Mouse (Mus musculus): ENCODE measurements around the gene Itsn1.

Itsn1 gene

DNA sequence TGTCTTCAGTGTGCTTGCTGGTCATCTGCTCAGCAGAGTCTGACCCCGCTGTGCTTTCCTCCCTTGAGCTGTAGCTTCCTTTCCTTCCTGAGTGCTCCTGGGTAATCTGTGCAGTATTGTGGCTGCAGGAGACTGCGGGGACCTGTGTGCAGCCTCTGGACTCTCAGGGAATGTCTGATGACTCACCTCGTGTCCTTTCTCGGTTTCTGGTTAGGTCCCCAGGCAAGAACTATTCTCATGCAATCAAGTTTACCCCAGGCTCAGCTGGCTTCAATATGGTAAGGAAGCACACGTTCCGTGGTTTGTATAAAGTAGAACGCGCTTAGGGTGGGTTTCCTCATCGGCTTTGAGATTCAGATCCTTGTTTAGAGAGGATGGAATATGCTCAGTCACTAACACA, 82.8 kb downstream of the Itsn1 start:
- DNase-seq (ENCODE audit: low read depth), result no peak

DNA sequence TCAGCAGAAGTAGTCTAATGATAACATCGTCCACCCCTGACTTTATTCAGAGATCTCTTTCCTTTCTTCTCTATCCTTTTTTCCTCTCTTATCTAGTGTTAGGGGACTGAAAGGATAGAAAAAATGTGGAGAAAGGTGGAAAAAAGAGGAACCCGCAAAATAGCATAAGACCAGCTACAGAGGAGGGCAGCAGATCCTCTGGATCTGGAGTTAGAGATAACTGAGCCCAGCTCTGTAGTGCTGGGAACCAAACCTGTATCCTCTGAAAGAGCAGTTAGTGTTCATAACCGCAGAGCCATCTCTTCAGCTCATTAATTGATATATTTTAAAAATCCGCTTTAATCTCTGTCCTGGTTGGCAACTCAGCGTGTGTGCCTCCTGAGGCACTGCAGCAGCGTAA, 84.5 kb downstream of the Itsn1 start:
- no peak for DNase-seq (ENCODE audit: low read depth)

DNA sequence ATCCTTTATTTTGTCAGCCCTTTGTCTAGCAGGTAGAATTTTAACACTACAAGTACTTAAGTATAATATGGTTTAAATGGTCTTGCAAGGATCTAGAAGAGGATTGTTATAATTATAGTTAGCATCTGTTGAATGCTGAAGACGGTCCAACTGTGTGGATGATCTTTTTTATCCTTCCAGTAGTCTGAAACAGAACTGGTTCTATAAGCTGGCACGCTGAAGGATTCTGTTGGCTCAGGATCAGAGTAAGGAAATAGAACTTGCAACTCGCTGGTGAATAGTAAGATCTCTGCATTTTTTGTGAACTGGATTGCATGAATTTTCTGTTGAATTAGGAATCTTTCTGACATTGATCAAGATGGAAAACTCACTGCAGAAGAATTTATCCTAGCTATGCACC, 86.0 kb downstream of the Itsn1 start:
- DNase-seq (ENCODE audit: low read depth), result no peak

DNA sequence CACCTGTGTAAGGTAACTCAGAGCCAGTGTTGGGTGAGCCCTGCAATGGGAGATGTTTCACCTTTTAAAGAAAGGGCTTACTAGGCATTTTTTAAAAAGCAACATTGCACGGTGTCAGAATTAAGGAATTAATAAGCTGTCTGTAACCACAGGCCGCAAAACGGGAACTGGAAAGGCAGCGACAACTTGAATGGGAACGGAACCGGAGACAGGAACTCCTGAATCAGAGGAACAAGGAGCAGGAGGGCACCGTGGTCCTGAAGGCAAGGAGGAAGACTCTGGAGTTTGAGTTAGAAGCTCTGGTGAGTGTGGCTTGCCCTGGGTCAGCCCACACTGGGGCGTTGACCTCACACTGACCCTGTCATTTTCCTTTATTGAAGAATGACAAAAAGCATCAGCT, 91.2 kb downstream of the Itsn1 start:
- DNase-seq (ENCODE audit: low read depth), result no peak

DNA sequence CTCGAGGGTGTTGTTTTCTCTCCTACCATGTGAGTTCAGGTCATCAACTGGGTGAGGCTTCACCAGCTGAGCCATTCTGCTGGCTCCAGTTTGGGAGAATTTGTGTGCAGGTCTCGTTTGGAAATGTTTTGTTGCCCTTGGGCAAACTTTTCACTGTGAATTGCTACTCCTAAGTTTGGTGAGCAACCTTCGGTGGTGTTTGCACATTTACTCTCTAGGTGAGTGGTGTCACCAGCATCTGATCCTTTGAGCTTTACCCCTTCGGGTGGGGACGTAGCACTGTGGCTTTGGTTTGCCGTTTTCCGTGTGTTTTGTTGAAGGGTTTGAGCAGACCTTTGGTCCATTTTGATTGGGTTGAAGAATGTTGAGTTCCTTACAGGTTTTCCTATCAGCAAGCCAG, 93.2 kb downstream of the Itsn1 start:
- DNase-seq (ENCODE audit: low read depth), result no peak

DNA sequence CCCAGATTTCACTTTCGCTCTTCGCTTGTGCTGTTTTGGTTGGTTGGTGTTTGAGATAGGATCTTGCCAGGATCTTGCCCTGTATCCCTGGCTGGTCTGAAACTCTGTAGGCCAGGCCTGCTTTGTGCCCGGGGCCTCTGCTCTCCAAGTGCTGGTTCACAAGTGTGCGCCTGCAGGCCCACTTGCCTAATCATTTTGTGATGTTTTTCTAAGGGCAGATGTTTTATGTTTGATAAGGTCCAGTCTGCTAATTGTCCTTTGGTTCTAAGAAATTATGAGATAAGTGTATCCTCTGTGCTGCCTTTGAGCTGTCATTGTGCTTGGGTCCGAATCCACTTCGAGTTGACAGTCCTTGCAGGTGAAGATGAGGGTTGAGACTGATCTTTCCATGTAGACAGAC, 93.7 kb downstream of the Itsn1 start:
- DNase-seq (ENCODE audit: low read depth), result no peak

DNA sequence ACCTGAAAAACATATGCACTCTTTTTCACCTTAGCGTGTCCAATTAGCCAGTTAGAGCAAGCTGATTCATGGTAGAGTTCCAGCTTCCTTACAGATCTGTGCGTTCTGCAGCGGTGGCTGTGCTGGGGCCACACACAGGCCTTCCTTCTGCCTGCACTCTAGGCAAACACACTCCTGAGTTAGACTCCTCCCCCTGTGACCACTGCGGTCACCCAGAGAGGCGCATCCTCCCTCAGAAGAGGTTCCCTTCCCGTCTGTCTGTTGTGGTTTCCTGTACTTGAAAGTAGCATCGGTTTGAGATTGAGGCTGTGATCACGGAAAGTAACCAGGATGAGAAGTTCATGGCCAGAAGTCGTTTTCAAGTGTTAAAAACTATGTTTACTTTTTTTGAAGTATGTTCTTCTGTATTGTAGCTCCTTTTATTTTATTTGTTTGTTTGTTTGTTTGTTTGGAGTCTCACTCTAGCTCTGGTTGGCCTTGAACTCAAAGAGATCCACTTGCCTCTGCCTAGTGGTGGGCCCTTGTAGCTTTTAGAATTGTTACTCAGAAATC, 96.8 kb downstream of the Itsn1 start:
- DNase-seq (ENCODE audit: low read depth), result peak; percentile 91

DNA sequence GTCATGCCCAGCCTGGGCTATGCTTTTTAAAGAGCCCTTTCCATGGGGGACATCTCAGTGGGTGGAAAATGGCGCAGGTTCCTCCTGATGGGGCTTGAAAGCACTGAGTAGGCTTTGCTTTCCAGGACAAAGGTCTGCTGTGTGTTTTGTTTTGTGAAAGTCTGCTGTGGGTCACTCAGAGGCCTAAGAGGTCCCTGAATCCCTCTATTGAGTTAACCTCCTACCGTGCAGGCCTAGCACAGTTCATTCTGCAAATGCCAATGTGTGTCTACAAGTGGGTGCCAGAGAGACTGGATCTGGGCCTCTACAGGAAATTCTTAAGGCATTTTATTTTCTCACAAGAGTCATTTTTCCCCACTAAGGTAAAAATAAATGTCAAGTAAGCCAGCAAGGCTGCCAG, 97.8 kb downstream of the Itsn1 start:
- no peak for DNase-seq (ENCODE audit: low read depth)

DNA sequence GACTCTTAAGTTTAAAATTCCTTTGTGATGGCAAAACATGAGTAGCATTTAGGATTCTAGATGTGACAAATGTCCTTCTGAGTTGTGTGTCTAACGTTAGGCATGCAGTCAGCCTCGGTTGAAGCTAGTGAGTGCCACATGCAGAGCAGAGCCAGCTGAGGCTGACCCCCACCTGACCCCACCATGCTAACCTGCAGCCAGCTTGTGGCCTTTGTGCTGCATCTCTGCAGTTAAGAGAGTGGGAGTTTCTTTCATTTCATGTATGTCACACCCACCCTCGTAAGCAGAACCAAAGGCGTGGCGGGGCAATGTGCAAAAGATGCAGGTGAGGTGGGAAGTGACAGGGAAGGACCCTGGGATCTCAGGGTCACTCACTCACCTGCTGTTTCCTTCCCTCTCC, 98.4 kb downstream of the Itsn1 start:
- peak; percentile 5 for DNase-seq (ENCODE audit: low read depth)

DNA sequence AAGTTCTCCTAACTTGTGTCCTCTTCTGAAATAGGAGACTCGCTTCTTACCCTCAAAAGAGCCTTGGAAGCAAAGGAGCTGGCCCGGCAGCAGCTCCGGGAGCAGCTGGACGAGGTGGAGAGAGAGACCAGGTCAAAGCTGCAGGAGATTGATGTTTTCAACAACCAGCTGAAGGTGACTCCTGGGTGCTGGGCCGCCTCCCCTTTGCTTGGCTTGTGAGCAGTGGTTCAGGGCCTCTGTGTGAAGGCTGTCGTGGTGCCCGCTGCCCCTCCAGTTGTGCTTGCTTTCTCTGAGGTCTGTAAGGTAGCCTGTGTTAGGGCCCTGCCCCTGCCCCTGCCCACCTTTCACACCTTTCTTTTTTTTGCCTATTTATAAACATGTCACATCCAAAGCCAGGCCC, 99.1 kb downstream of the Itsn1 start:
- no peak for DNase-seq (ENCODE audit: low read depth)

DNA sequence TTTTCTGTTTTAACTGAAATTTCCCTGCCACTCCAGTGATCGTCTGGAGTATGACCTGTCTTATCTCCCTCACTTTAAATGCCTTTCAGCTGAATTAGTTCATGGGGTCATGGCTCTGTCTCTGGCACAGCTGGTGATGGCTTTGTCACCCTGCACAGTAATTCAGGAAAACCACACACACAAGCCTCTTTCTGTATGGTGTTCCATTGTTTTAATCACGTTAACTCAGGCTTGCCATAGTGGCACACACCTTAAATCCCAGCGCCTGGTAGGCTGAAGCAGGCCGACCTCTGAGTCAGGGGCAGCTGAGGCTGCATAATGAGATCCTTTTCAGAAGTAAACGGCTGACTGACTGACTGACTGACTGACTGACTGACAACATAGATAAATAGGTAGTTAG, 99.5 kb downstream of the Itsn1 start:
- no peak for DNase-seq (ENCODE audit: low read depth)

DNA sequence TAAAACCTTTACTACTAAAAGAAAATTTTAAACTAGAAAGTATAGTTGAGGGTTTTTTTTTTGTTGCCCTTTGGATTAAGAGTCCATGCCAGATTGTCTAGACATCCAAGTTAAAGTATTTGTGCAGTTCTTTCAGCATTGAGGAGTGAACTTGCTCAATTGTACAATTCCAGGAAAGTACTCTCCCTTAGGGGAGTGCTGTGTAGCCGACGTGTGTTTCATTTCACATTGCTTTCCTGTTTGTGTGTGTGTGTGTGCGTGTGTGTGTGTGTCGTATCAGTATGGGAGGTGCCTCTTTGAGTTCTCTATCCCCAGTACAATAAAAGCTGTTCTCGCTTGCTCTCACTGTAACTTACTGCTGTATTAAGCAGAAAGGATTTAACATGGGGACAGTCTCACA, 100.0 kb downstream of the Itsn1 start:
- no peak for DNase-seq (ENCODE audit: low read depth)

DNA sequence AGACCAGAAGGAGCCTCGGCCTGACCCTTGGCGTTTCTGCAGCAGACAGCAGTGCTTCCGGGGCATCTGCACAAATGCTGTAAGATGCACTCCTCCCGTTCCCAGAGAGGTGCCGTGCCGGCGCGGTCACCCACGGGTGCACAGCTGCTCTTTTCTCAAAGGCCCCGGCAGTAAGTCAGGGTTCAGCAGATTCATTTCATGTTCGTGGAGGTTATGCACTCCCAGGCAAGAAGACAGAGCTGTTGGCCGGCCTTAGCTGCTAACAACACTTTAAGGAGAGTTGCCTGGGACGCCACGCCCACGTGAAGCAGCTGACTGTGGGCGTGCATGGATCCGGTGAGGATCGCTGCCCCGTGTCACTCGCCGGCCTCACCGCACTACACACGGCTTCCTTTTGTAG, 101.2 kb downstream of the Itsn1 start:
- DNase-seq (ENCODE audit: low read depth), result no peak

DNA sequence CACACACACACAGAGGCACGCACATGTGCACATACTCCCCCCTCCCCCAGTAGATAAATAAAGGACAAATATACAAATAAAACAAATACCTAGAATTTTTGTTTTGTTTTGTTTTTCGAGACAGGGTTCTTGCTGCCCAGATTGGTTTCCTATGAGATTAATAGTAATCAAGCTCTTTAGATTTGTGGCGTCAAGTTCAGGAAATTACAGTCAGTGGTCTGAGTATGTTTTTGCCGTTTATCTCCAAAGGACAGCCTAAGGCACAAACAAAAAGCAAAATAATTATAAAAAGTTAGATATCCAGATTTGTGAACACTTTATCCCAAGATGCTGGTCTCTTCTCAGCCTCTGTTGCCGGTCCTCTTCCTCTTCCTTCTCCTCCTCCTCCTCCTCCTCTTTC, 104.0 kb downstream of the Itsn1 start:
- no peak for DNase-seq (ENCODE audit: low read depth)

DNA sequence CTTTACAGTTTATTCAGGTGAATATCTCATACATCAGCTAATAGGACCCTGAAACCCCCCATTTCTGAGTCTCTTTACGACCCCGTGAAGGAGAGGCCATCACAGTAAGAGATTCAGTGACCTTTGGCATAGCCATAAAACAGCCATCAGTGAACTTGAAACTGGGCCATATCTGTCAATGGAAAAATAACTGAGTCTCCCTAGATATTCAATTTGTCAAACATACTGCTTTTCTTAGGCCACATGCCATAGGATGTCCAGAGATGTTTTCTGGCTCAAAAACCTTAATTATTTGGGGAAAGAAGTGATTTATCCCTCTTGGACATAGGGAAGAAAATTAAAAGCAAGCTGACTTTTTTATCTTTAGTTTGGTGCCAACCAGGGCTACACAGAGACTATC, 104.5 kb downstream of the Itsn1 start:
- DNase-seq (ENCODE audit: low read depth), result no peak

DNA sequence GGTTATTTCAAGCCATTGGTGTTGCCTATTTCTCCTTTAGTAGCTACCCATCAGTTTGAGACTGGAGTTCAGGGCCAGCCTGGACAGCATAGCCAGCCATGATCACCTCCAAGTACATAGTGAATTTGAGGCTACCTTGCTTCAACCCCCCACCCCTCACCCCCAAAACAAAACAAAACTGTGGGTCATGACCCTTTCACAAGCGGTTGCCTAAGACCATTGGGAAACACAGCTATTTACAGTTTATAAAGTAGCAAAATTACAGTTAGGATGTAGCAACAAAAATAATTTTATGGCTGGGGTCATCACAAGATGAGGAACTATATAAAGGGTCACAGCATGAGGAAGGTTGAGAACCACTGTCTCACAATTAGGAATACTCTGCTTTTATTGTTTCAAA, 104.9 kb downstream of the Itsn1 start:
- DNase-seq (ENCODE audit: low read depth), result no peak

DNA sequence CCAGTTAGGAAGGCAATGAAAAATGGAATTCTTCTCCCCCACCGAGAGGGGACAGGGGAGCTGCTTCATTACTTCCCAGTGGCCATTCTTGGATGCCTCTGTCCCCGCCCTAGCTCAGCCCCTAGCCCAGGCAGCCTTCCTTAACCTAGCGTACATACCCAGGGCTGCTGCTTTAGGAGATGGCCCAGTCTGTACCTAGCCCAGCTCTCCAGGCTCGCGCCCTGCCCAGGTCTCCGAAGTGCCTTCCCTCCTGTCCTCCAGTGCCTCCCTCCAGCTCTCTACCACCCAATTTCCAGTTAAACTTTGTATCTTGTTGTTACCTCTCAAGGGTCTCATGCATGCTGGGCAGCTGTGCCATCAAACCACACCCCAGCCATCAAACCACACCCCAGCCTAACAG, 106.7 kb downstream of the Itsn1 start:
- no peak for DNase-seq (ENCODE audit: low read depth)

DNA sequence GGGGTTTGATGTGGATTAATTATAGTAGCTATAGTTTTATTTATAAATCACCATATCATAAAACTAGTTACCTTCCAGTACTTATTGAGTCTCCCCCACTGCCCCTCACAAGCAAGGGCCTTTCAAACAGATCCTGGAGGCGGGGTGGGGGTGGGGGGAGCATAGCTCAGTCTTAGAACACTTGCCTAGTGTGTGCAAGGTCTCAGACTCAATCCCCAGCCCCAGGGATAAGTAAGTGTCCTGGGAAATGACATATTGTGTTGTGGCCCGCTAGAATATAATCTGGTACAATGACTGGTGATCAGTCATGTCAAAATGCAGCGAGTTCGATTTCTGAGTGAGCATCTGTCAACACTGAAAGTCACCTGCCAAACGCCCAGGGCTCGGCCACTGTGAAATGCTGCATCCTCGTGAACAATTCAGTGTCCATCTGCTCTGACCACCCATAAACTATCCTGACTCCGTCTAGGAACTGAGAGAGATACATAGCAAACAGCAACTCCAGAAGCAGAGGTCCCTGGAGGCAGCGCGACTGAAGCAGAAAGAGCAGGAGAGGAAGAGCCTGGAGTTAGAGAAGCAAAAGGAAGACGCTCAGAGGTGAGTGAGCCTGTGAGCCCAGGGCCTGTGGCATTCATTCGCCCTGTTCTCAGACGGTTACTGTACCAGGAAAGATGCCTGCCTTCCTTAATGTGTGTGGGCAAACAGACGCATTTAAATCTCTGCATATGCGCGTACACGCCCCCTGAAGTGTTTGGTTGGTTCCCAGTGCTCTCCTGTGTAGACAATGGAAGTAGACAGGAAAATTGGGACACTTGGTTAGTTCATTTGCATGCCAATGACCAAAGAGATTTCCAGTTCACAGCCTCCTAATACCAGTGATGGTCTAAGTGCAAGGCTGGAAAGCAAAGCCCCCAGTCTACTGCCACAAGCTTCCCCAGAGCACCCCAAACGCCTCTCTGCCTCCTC, 107.8 kb downstream of the Itsn1 start:
- no peak for DNase-seq (ENCODE audit: low read depth)

DNA sequence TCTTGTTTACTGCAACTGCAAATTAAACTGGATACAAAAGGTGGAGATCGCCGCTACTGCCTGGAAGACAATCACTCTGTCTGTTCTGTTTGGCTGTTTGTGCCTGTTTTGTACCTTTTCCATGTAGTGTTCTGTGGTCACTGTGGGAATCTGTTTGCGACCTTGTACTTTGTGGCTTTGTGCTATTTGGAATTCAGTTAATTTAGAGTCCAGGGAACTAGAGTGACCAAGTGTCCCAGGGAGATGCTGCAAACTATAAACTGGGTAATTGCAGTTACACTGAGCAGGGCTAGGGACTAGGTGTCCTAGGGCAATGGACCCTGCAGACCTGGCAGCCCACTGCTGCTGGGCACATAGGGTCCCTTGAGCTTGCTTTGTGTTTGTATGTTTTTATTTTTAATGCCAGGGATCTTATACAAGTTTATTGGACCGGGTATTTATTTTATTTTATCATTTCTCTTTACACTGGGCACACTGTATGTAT, 108.5 kb downstream of the Itsn1 start:
- DNase-seq (ENCODE audit: low read depth), result no peak

DNA sequence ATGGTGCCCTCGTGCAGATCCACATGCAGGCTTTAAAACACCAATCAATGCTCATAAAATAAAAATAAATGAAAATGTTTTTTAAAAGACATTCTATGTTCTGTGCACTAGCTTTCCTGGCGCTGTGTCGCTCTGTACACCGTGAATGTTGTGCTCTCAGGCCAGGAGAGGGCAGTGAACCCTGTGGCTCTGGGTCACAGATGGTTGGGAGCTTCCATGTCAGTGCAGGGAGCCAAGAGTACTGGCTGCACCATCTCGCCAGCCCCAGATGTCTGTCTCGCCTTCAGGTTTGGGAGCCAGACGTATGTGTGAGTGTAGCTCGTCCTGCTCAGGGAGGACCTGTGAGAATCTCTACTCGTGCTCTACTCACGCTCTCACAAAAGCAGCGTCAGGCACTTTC, 109.7 kb downstream of the Itsn1 start:
- no peak for DNase-seq (ENCODE audit: low read depth)

DNA sequence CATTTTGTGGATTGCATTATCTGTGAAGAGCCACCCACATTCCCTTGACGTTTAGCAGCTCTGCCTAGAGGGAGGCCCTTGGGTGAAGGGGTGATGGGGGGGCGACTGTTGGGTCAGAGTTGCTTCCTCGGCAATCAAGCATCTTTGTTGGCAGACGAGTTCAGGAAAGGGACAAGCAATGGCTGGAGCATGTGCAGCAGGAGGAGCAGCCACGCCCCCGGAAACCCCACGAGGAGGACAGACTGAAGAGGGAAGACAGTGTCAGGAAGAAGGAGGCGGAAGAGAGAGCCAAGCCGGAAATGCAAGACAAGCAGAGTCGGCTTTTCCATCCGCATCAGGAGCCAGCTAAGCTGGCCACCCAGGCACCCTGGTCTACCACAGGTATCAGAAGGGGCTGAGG, 110.4 kb downstream of the Itsn1 start:
- DNase-seq (ENCODE audit: low read depth), result no peak

DNA sequence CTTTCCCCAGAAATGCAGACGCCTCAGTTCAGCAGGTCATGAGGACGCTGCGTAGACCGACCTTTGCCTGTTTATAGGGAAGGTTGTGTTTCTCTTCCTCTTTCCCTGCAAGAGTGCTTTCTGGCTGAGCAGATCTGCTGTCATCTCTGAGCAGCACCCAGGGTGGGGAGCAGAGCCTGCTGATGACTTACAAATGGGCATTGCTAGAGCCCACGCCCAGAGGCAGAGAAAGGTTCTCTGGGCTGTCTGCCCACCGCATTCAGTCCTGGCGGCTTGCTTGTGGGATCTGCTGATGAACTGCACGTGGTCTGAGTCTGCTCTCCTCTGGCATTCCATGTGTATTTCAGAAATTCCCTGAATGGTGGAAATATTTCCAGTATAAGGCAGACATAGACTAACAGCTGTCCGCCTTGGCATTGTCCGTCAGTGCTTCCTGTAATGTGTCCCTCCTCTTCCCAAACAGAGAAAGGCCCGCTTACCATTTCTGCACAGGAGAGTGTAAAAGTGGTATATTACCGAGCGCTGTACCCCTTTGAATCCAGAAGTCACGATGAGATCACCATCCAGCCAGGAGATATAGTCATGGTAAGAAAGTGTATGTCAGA, 112.0 kb downstream of the Itsn1 start:
- no peak for DNase-seq (ENCODE audit: low read depth)

DNA sequence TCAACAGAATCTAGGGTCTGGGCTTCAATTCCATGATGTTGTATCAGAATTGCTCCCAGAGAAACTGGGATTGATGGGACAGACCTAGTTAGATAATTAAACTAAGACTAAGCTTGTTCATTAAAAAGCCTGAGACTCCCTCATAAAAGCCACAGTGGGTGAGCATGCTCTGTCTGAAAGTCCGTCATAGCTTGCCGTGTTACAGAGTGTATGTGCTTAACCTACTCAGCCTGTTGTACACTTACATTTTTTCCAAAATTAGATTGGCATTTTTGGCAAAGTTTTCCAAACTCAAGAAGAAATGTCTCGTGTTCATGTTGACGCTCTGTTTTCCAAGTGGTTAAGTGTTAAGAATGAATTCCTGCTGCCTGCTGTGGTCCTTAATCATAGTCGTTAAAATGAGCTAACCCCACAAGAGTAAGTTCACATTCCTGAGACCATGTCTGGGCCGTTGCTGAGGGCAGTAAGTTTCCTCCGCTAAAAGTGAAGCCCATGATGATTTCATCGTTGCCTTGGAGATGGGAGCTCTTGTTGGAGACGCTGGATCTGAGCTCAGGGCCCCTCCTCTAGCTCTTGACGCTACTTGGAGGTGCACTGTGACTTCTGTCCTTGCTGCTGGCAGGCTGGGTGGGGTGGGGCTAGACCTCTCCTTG, 117.1 kb downstream of the Itsn1 start:
- DNase-seq (ENCODE audit: low read depth), result no peak
